Mouse (Mus musculus) heart, embryonic 15.5 days (tissue): ENCODE measurements around the gene H2-Ab1. TPM values are rescaled to one million over a fixed set of nuclear protein-coding genes. Genes with fewer than 3 reads are reported as not detected.
A peak's percentile ranks its signal among the peaks of the same experiment; 100 is the strongest.
"Not testable (repeated sequence)": the region's sequence is repeated elsewhere in the genome, so short reads cannot be mapped to it uniquely, and the experiment has no call there.

ENCODE experiments used
- ATAC-seq: fragments of 200-750 bp; cut with Nextera tagmentation; replicated peaks from 2 replicates; pipeline ENCODE4 v1.8.0; 2017; ENCODE audit warnings: low read depth, moderate TSS enrichment; ENCODE audit not compliant: insufficient number of reproducible peaks, insufficient read depth, low FRiP score
- H3K27ac ChIP-seq: fragments of 300-500 bp; sonication (generic); 2 replicates; pipeline ENCODE4 v1.5.1; 2015; ENCODE audit warnings: mild to moderate bottlenecking, inconsistent platforms
- H3K27me3 ChIP-seq: fragments of 300-500 bp; sonication (generic); 2 replicates; pipeline ENCODE4 v1.6.1; 2015; ENCODE audit warnings: inconsistent platforms
- H3K36me3 ChIP-seq: fragments of 300-500 bp; sonication (generic); 2 replicates; pipeline ENCODE4 v1.6.1; 2015; ENCODE audit warnings: mild to moderate bottlenecking, inconsistent platforms
- H3K4me1 ChIP-seq: fragments of 300-500 bp; sonication (generic); replicated peaks from 2 replicates; pipeline ENCODE4 v1.6.1; 2015; ENCODE audit warnings: inconsistent platforms
- H3K4me2 ChIP-seq: fragments of 300-500 bp; sonication (generic); 2 replicates; pipeline ENCODE4 v1.6.1; 2015; ENCODE audit warnings: inconsistent platforms, mild to moderate bottlenecking, moderate library complexity
- H3K4me3 ChIP-seq: fragments of 300-500 bp; sonication (generic); 2 replicates; pipeline ENCODE4 v1.5.1; 2015; ENCODE audit warnings: mild to moderate bottlenecking, inconsistent platforms
- H3K9ac ChIP-seq: fragments of 300-500 bp; sonication (generic); 2 replicates; pipeline ENCODE4 v1.6.1; 2015; ENCODE audit warnings: mild to moderate bottlenecking, inconsistent platforms
- H3K9me3 ChIP-seq: fragments of 300-500 bp; sonication (generic); replicated peaks from 2 replicates; pipeline ENCODE4 v1.6.1; 2016; ENCODE audit warnings: inconsistent platforms
- WGBS: fragments of 180-500 bp; shearing (Covaris S2); methylation state at CpG from one replicate; pipeline ENCODE4 v1.1.7; 2015; ENCODE audit warnings: mixed read lengths; 5-methylcytosine and 5-hydroxymethylcytosine counted together
- polyA plus RNA-seq: library from polyadenylated mRNA; unstranded; fragments of >200 nt; fragmentation: Nextera tagmentation; extraction: Ambion mirVana; gene quantifications from 2 replicates; pipeline ENCODE4 v1.2.1, GENCODE M21; 2015

Gene H2-Ab1
- polyA plus RNA-seq, 1 experiment from 2014 or later, result 16.2 TPM

GRCm38 (mm10) chr17:34309683-34310385 is 52.3 kb downstream of the H2-Ab1 start:
- H3K36me3 ChIP-seq, result no peaks in the 10 kb centered on the region
- peak overlapping the region; percentile 71 for H3K9ac ChIP-seq
- H3K4me2 ChIP-seq, result peak overlapping the region; percentile 75
- H3K27me3 ChIP-seq, result 0 out of 2 replicates have a peak, but pooled peaks cover 4% of the 10 kb centered on the region
- H3K4me1 ChIP-seq, result peaks cover 7% of the 10 kb centered on the region
- WGBS, result 21% methylated on average over 38 of the region's 38 CpGs
- peak overlapping the region; percentile 69 for H3K27ac ChIP-seq
- H3K4me3 ChIP-seq, result peak overlapping the region; percentile 68
- peak; percentile 82 for ATAC-seq
- no peaks in the 10 kb centered on the region for H3K9me3 ChIP-seq

GRCm38 (mm10) chr17:34310526-34310925 is 53.0 kb downstream of the H2-Ab1 start:
- ATAC-seq, H3K36me3 ChIP-seq, H3K9me3 ChIP-seq, H3K4me3 ChIP-seq, H3K9ac ChIP-seq, H3K27me3 ChIP-seq, H3K4me2 ChIP-seq, H3K4me1 ChIP-seq, H3K27ac ChIP-seq: not testable (repeated sequence)
- 67% methylated on average over 3 of the region's 3 CpGs for WGBS

GRCm38 (mm10) chr17:34312185-34312584 is 54.7 kb downstream of the H2-Ab1 start:
- H3K4me3 ChIP-seq, result no peak overlapping the region
- H3K27me3 ChIP-seq, result 0 out of 2 replicates have a peak, but pooled peaks cover 4% of the 10 kb centered on the region
- peaks cover 7% of the 10 kb centered on the region for H3K4me1 ChIP-seq
- 63% methylated on average over 1 of the region's 1 CpGs for WGBS
- no peak for ATAC-seq
- H3K4me2 ChIP-seq, result no peak overlapping the region
- H3K27ac ChIP-seq, result no peak overlapping the region
- no peak overlapping the region for H3K9ac ChIP-seq
- no peaks in the 10 kb centered on the region for H3K9me3 ChIP-seq
- no peaks in the 10 kb centered on the region for H3K36me3 ChIP-seq

- no peak overlapping the region for H3K27ac ChIP-seq
- H3K9me3 ChIP-seq, result no peaks in the 10 kb centered on the region
- no peaks in the 10 kb centered on the region for H3K27me3 ChIP-seq
- peaks cover 7% of the 10 kb centered on the region for H3K4me1 ChIP-seq
- ATAC-seq, result no peak
- no peaks in the 10 kb centered on the region for H3K36me3 ChIP-seq
- WGBS, result 32% methylated on average over 3 of the region's 3 CpGs
- no peak overlapping the region for H3K4me2 ChIP-seq
- no peak overlapping the region for H3K9ac ChIP-seq
- no peak overlapping the region for H3K4me3 ChIP-seq
These were observed 55.9 kb downstream of the H2-Ab1 start for GRCm38 (mm10) chr17:34313393-34313792.

DNA sequence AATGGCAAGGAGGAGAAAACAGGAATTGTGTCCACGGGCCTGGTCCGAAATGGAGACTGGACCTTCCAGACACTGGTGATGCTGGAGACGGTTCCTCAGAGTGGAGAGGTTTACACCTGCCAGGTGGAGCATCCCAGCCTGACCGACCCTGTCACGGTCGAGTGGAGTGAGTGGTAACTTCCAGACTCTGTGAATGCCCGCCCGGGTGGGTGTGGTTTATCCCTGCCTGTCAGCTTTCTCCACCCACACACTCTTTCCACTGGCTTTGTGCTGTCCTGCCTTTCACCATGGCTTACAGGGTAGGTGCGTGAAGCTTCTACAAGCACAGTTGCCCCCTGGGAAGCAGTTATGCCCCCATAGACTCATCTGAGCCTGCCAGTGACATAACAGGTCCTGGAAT is 56.8 kb downstream of the H2-Ab1 start:
- H3K9me3 ChIP-seq, result no peaks in the 10 kb centered on the region
- no peak overlapping the region for H3K27ac ChIP-seq
- no peak overlapping the region for H3K4me2 ChIP-seq
- ATAC-seq, result no peak
- H3K4me3 ChIP-seq, result no peak overlapping the region
- H3K27me3 ChIP-seq, result no peaks in the 10 kb centered on the region
- WGBS, result 67% methylated on average over 9 of the region's 9 CpGs
- no peaks in the 10 kb centered on the region for H3K36me3 ChIP-seq
- H3K4me1 ChIP-seq, result peaks cover 7% of the 10 kb centered on the region
- H3K9ac ChIP-seq, result no peak overlapping the region

GRCm38 (mm10) chr17:34315512-34315911 is 58.0 kb downstream of the H2-Ab1 start:
- whole genome bisulfite sequencing, result 84% methylated on average over 1 of the region's 1 CpGs
- ATAC-seq, result no peak
- Histone ChIP-seq H3K27me3 (no peaks in the 10 kb centered on the region), H3K9ac (no peak overlapping the region), H3K4me3 (no peak overlapping the region), H3K9me3 (no peaks in the 10 kb centered on the region), H3K4me1 (no peaks in the 10 kb centered on the region), H3K4me2 (no peak overlapping the region), H3K27ac (no peak overlapping the region), H3K36me3 (no peaks in the 10 kb centered on the region)

DNA sequence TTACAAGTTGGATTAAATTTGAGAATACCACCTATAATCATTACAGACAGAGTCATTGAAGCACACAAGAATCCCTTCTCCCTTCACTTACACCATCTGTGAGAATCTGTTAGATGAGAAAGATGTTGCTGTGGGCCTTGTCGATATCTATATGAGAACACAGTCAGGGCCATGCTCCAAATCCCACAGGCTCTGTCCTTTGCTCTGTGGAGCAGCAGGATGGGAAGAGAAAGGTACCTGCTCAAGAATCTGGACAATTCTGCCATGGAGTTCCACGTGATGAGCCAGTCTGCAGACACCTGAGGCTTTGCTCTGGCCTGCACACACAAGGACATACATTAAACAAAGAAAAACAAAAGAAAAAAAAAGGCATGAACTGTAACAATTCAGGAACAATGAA is 59.2 kb downstream of the H2-Ab1 start:
- H3K4me3 ChIP-seq, result no peak overlapping the region
- H3K4me2 ChIP-seq, result no peak overlapping the region
- no peaks in the 10 kb centered on the region for H3K27me3 ChIP-seq
- 68% methylated on average over 2 of the region's 2 CpGs for WGBS
- ATAC-seq, result no peak
- no peaks in the 10 kb centered on the region for H3K9me3 ChIP-seq
- no peak overlapping the region for H3K27ac ChIP-seq
- no peaks in the 10 kb centered on the region for H3K36me3 ChIP-seq
- H3K4me1 ChIP-seq, result no peaks in the 10 kb centered on the region
- no peak overlapping the region for H3K9ac ChIP-seq

- Histone ChIP-seq H3K4me1 (no peaks in the 10 kb centered on the region), H3K4me2 (no peak overlapping the region), H3K36me3 (no peaks in the 10 kb centered on the region), H3K9ac (no peak overlapping the region), H3K27me3 (no peaks in the 10 kb centered on the region), H3K9me3 (no peaks in the 10 kb centered on the region), H3K4me3 (no peak overlapping the region), H3K27ac (no peak overlapping the region)
- WGBS, result 32% methylated on average over 2 of the region's 2 CpGs
- ATAC-seq, result no peak
These were observed 59.8 kb downstream of the H2-Ab1 start for GRCm38 (mm10) chr17:34317275-34317674.

Other genes starting within 250 kb of the H2-Ab1 start
- 15.8 and 20.8 TPM in 2 replicates for gene Ring1, start 233.0 kb upstream of the H2-Ab1 start, polyA plus RNA-seq
- 47.4 and 56.2 TPM in 2 replicates for gene H2-Ke6, start 229.6 kb upstream of the H2-Ab1 start, polyA plus RNA-seq
- gene Slc39a7, start 226.0 kb upstream of the H2-Ab1 start, polyA plus RNA-seq, result 97.8 and 133 TPM in 2 replicates
- gene Rxrb, start 225.9 kb upstream of the H2-Ab1 start, polyA plus RNA-seq, result 26.8 and 38.5 TPM in 2 replicates
- gene Col11a2, start 218.3 kb upstream of the H2-Ab1 start, polyA plus RNA-seq, result 1.3 and 4.6 TPM in 2 replicates
- gene H2-Oa, start 165.3 kb upstream of the H2-Ab1 start, polyA plus RNA-seq, result 0.29 and 0.94 TPM in 2 replicates
- 6.0 and 13.6 TPM in 2 replicates for gene H2-DMa, start 138.1 kb upstream of the H2-Ab1 start, polyA plus RNA-seq
- 59.0 and 77.7 TPM in 2 replicates for gene Brd2, start 135.1 kb upstream of the H2-Ab1 start, polyA plus RNA-seq
- gene H2-DMb2, start 114.4 kb upstream of the H2-Ab1 start, polyA plus RNA-seq, result 0.69 and 2.5 TPM in 2 replicates
- 0.34 and 3.2 TPM in 2 replicates for gene H2-DMb1, start 104.6 kb upstream of the H2-Ab1 start, polyA plus RNA-seq
- gene Tap1, start 70.1 kb upstream of the H2-Ab1 start, polyA plus RNA-seq, result 2.4 and 8.0 TPM in 2 replicates
- 3.1 and 22.4 TPM in 2 replicates for gene Psmb9, start 69.9 kb upstream of the H2-Ab1 start, polyA plus RNA-seq
- 6.3 and 50.4 TPM in 2 replicates for gene Psmb8, start 60.0 kb upstream of the H2-Ab1 start, polyA plus RNA-seq
- 5.3 and 13.7 TPM in 2 replicates for gene Tap2, start 54.2 kb upstream of the H2-Ab1 start, polyA plus RNA-seq
- gene H2-Ob, start 18.8 kb upstream of the H2-Ab1 start, polyA plus RNA-seq, result 0.14 and 0.30 TPM in 2 replicates
- gene H2-Aa, start 30.1 kb downstream of the H2-Ab1 start, polyA plus RNA-seq, result 5.9 and 42.6 TPM in 2 replicates
- 5.6 and 28.9 TPM in 2 replicates for gene H2-Eb1, start 48.2 kb downstream of the H2-Ab1 start, polyA plus RNA-seq
- 0.11 TPM in 1 of 2 replicates, not detected in the other for gene H2-Eb2, start 68.0 kb downstream of the H2-Ab1 start, polyA plus RNA-seq
- gene Btnl2, start 97.1 kb downstream of the H2-Ab1 start, polyA plus RNA-seq, result 0.09 TPM in 1 of 2 replicates, not detected in the other
- gene Btnl1, start 119.4 kb downstream of the H2-Ab1 start, polyA plus RNA-seq, result not detected in 2 replicates
- gene BC051142, start 141.1 kb downstream of the H2-Ab1 start, polyA plus RNA-seq, result 0.20 TPM in 1 of 2 replicates, not detected in the other
- not detected in 2 replicates for gene Btnl4, start 219.6 kb downstream of the H2-Ab1 start, polyA plus RNA-seq